ENCODE assay signal across 21 mouse cellular contexts in the genomic region with DNA sequence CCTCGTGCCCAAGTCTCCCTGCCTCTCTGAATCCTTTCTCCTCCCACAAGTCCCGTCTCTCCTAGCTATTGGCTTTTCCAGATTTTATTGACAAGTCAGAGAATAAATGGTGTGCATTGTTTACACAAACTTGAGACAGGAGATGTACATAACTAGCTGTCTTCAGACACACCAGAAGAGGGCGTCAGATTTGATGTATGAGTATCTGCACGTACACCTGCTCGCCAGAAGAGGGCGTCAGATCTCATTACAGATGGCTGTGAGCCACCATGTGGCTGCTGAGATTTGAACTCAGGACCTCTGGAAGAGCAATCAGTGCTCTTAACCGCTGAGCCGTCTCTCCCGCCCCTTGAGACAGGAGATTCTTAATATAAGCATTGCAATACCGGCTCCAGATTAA. TPM values are rescaled to one million over a fixed set of nuclear protein-coding genes. Genes with fewer than 3 reads are reported as not detected.
DNase-seq lines count a peak whose midpoint lies in the region; ATAC-seq and TF ChIP-seq lines count a peak whose summit lies in the region.
"Had no signal": no experiment of that assay in that cellular context is flagged by ENCODE, and none has a peak within 500 bp of the region (broad histone marks: within the 10 kb centered on the region; RNA-seq: fewer than 3 reads in every experiment).

No protein-coding gene starts in this region.

- H3K4me1 ChIP-seq in hindbrain, postnatal 0 days (ENCODE audit: insufficient read depth, low read length): 0 out of 2 replicates have a peak, but pooled peaks cover 4% of the 10 kb centered on the region
- peaks cover 4% of the 10 kb centered on the region for H3K4me1 ChIP-seq in hindbrain, embryonic 16.5 days (ENCODE audit: control insufficient read depth, insufficient read depth, low read depth, low read length)
- no peaks in the 10 kb centered on the region for H3K4me1 ChIP-seq in lung, embryonic 14.5 days (ENCODE audit: insufficient read depth)
- peaks cover 0 to 3% of the 10 kb centered on the region in 2 experiments; a peak in 1 of 4 replicates for H3K4me1 ChIP-seq in MEL (ENCODE audit: control insufficient read depth in 1 of 2, insufficient read depth in 2 of 2, low read length in 2 of 2)

- TF ChIP-seq CTCF in hindbrain, postnatal 0 days (IDR thresholded peaks at IDR 0.05; ENCODE audit: low read depth): peak; percentile 55
- peak; percentile 36; the same call in 1 of the 2 replicates for TF ChIP-seq CTCF in lung, embryonic 14.5 days (IDR thresholded peaks at IDR 0.05; ENCODE audit: low read depth)
- TF ChIP-seq CTCF in MEL (IDR thresholded peaks at IDR 0.05 in 2 of 3, conservative IDR thresholded peaks at IDR 0.05 in 1 of 3; ENCODE audit: control insufficient read depth in 1 of 3, insufficient read depth in 1 of 3, low read depth in 2 of 3, low read length in 3 of 3, poor library complexity in 1 of 3, severe bottlenecking in 1 of 3): peak; percentile 29 to 69 (median 29); a peak in 3 of 6 replicates

- H3K4me3 ChIP-seq in hindbrain, postnatal 0 days (ENCODE audit: low read length): no peak overlapping the region
- no peak overlapping the region for H3K4me3 ChIP-seq in hindbrain, embryonic 16.5 days (ENCODE audit: low read length)
- H3K4me3 ChIP-seq in lung, embryonic 14.5 days (ENCODE audit: low read depth, low read length): no peak overlapping the region
- H3K4me3 ChIP-seq in MEL (ENCODE audit: control insufficient read depth in 1 of 2, insufficient read depth in 1 of 2, low read depth in 2 of 2, low read length in 2 of 2): no peak overlapping the region
- H3K4me3 ChIP-seq: embryonic facial prominence, embryonic 10.5 days; forebrain, embryonic 13.5 days; heart, embryonic 15.5 days; limb, embryonic 12.5 days had no signal

- no peaks in the 10 kb centered on the region for H3K9me3 ChIP-seq in hindbrain, postnatal 0 days (ENCODE audit: low read length)
- H3K9me3 ChIP-seq in hindbrain, embryonic 16.5 days (ENCODE audit: control insufficient read depth, low read length): no peaks in the 10 kb centered on the region
- no peaks in the 10 kb centered on the region for H3K9me3 ChIP-seq in lung, embryonic 14.5 days (ENCODE audit: low read depth, low read length)
- no peaks in the 10 kb centered on the region for H3K9me3 ChIP-seq in MEL (replicated peaks; ENCODE audit: insufficient read depth, low read length)
- H3K9me3 ChIP-seq: embryonic facial prominence, embryonic 10.5 days; forebrain, embryonic 13.5 days; heart, embryonic 15.5 days; limb, embryonic 12.5 days had no signal

- no peak overlapping the region for H3K27ac ChIP-seq in hindbrain, postnatal 0 days
- H3K27ac ChIP-seq in hindbrain, embryonic 16.5 days (ENCODE audit: low read depth, low read length): no peak overlapping the region
- H3K27ac ChIP-seq in lung, embryonic 14.5 days (ENCODE audit: low read depth): no peak overlapping the region
- H3K27ac ChIP-seq in MEL (ENCODE audit: control insufficient read depth, low read depth, low read length): no peak overlapping the region
- H3K27ac ChIP-seq: embryonic facial prominence, embryonic 10.5 days; forebrain, embryonic 13.5 days; heart, embryonic 15.5 days; limb, embryonic 12.5 days had no signal

- no peak for ATAC-seq in hindbrain, postnatal 0 days
- no peak for ATAC-seq in hindbrain, embryonic 16.5 days
- ATAC-seq in lung, embryonic 14.5 days (ENCODE audit: insufficient read depth): no peak
- ATAC-seq: forebrain, embryonic 13.5 days; Patski had no signal

- no peaks in the 10 kb centered on the region for H3K27me3 ChIP-seq in hindbrain, postnatal 0 days (ENCODE audit: insufficient read depth, low read length)
- H3K27me3 ChIP-seq in hindbrain, embryonic 16.5 days (replicated peaks; ENCODE audit: control insufficient read depth, insufficient read depth, low read length): no peaks in the 10 kb centered on the region
- no peaks in the 10 kb centered on the region for H3K27me3 ChIP-seq in lung, embryonic 14.5 days (ENCODE audit: insufficient read depth, low read length)
- no peaks in the 10 kb centered on the region for H3K27me3 ChIP-seq in MEL (ENCODE audit: control insufficient read depth in 1 of 2, insufficient read depth in 2 of 2, low read length in 2 of 2)
- H3K27me3 ChIP-seq: forebrain, embryonic 13.5 days; heart, embryonic 15.5 days; limb, embryonic 12.5 days; Patski had no signal

- no peaks in the 10 kb centered on the region for H3K79me2 ChIP-seq in MEL (ENCODE audit: control insufficient read depth, insufficient read depth, low read length, poor library complexity)

- TF ChIP-seq RAD21 in MEL (IDR thresholded peaks at IDR 0.05; ENCODE audit: low read depth, low read length): no peak

- no peak for TF ChIP-seq POLR2A in MEL (IDR thresholded peaks at IDR 0.05; ENCODE audit: control insufficient read depth in 1 of 2, insufficient read depth in 1 of 2, low read depth in 1 of 2, low read length in 2 of 2, poor library complexity in 1 of 2)

- TF ChIP-seq EP300 in MEL (IDR thresholded peaks at IDR 0.05; ENCODE audit: low read depth in 1 of 2, low read length in 2 of 2): no peak

- no peaks in the 10 kb centered on the region for H3K36me3 ChIP-seq in hindbrain, postnatal 0 days (ENCODE audit: insufficient read depth, low read length)
- H3K36me3 ChIP-seq in hindbrain, embryonic 16.5 days (ENCODE audit: control insufficient read depth, insufficient read depth, low read length): no peaks in the 10 kb centered on the region
- H3K36me3 ChIP-seq in lung, embryonic 14.5 days (ENCODE audit: insufficient read depth): peaks cover 9% of the 10 kb centered on the region; the same call in 1 of the 2 replicates
- no peaks in the 10 kb centered on the region; a peak in 1 of 4 replicates for H3K36me3 ChIP-seq in MEL (ENCODE audit: control insufficient read depth in 1 of 2, insufficient read depth in 2 of 2, low read length in 2 of 2)
- H3K36me3 ChIP-seq: heart, embryonic 15.5 days had no signal

- H3K4me2 ChIP-seq in hindbrain, postnatal 0 days (ENCODE audit: low read depth, low read length): no peak overlapping the region
- no peak overlapping the region for H3K4me2 ChIP-seq in hindbrain, embryonic 16.5 days (ENCODE audit: low read length)
- H3K4me2 ChIP-seq in lung, embryonic 14.5 days: no peak overlapping the region
- H3K4me2 ChIP-seq: forebrain, embryonic 13.5 days; heart, embryonic 15.5 days; limb, embryonic 12.5 days had no signal

- WGBS in hindbrain, postnatal 0 days: 73% methylated on average over 10 of the region's 10 CpGs
- 72% methylated on average over 10 of the region's 10 CpGs for WGBS in hindbrain, embryonic 16.5 days
- 64% methylated on average over 10 of the region's 10 CpGs for WGBS in lung, embryonic 14.5 days

- H3K9ac ChIP-seq in hindbrain, postnatal 0 days (replicated peaks; ENCODE audit: low read length): no peak overlapping the region
- H3K9ac ChIP-seq in hindbrain, embryonic 16.5 days (ENCODE audit: low read depth, low read length): no peak overlapping the region
- no peak overlapping the region for H3K9ac ChIP-seq in lung, embryonic 14.5 days
- no peak overlapping the region for H3K9ac ChIP-seq in MEL (ENCODE audit: control insufficient read depth, low read depth, low read length, poor library complexity, severe bottlenecking)
- H3K9ac ChIP-seq: forebrain, embryonic 13.5 days; heart, embryonic 15.5 days; limb, embryonic 12.5 days had no signal

- no peak for DNase-seq in hindbrain, postnatal 0 days (ENCODE audit: low spot score)
- no peak for DNase-seq in lung, embryonic 14.5 days
- DNase-seq in lung, postnatal 25 days (ENCODE audit: low spot score): no peak
- peak; percentile 22 for DNase-seq in MEL (ENCODE audit: low read depth, low spot score)
- DNase-seq in Muller cell, postnatal 12 days (ENCODE audit: inconsistent ontology term): no peak
- no peak for DNase-seq in cerebellum, adult 11 months
- DNase-seq: cerebellum, adult 2 months; heart, adult 11 months; kidney, postnatal 14 days; layer of hippocampus, adult 9-11 months; lung, adult 2 months; midbrain, embryonic 14.5 days; thymus, postnatal 4 days had no signal

RNA-seq across cellular contexts. Expression of a gene that starts 7.1 kb away (rescaled TPM):
- total RNA-seq in hindbrain, postnatal 0 days (2014; rRNA removed): not detected in 2 replicates
- not detected in 2 replicates for polyA plus RNA-seq in hindbrain, postnatal 0 days (2015; fragmentation: Nextera tagmentation; extraction: Ambion mirVana)
- polyA plus RNA-seq in hindbrain, embryonic 16.5 days (2015; fragmentation: Nextera tagmentation; extraction: Ambion mirVana): not detected in 2 replicates
- 4.5 and 5.6 TPM in 2 replicates for polyA plus RNA-seq in lung, embryonic 14.5 days (2014; fragmentation: Nextera tagmentation; extraction: Ambion mirVana)
- total RNA-seq in MEL (2012; rRNA removed): 0.58 and 0.92 TPM in 2 replicates
- polyA plus RNA-seq in MEL (2012; ENCODE audit: insufficient read depth in 1 of 2, insufficient read length in 2 of 2, low read depth in 1 of 2, low replicate concordance in 2 of 2, missing spikeins in 1 of 2): 1 to 10 TPM in 1 of 2 experiments, not detected in 1; 6.6 TPM
- total RNA-seq: megakaryocyte progenitor cell, adult 5-6 weeks; neutrophil, adult 5-6 weeks had no signal
- polyA plus RNA-seq: cerebellum, adult 2 months; embryonic facial prominence, embryonic 10.5 days; forebrain, embryonic 13.5 days; limb, embryonic 12.5 days; midbrain, embryonic 14.5 days; Patski had no signal

RNA-seq across cellular contexts. Expression of a gene that starts 11.3 kb away (rescaled TPM):
- 25.8 and 33.7 TPM in 2 replicates for total RNA-seq in hindbrain, postnatal 0 days (2014; rRNA removed)
- 20.2 and 21.8 TPM in 2 replicates for polyA plus RNA-seq in hindbrain, postnatal 0 days (2015; fragmentation: Nextera tagmentation; extraction: Ambion mirVana)
- 24.8 and 26.8 TPM in 2 replicates for polyA plus RNA-seq in hindbrain, embryonic 16.5 days (2015; fragmentation: Nextera tagmentation; extraction: Ambion mirVana)
- 22.8 and 23.9 TPM in 2 replicates for polyA plus RNA-seq in lung, embryonic 14.5 days (2014; fragmentation: Nextera tagmentation; extraction: Ambion mirVana)
- total RNA-seq in MEL (2012; rRNA removed): 7.6 and 9.2 TPM in 2 replicates
- 10 to 100 TPM in 1 of 2 experiments, not detected in 1; 10.3 TPM for polyA plus RNA-seq in MEL (2012; ENCODE audit: insufficient read depth in 1 of 2, insufficient read length in 2 of 2, low read depth in 1 of 2, low replicate concordance in 2 of 2, missing spikeins in 1 of 2)

RNA-seq across cellular contexts. Expression of a gene that starts 33.3 kb away (rescaled TPM):
- total RNA-seq in hindbrain, postnatal 0 days (2014; rRNA removed): 40.6 and 41.0 TPM in 2 replicates
- 16.8 and 18.0 TPM in 2 replicates for polyA plus RNA-seq in hindbrain, postnatal 0 days (2015; fragmentation: Nextera tagmentation; extraction: Ambion mirVana)
- 19.1 and 23.9 TPM in 2 replicates for polyA plus RNA-seq in hindbrain, embryonic 16.5 days (2015; fragmentation: Nextera tagmentation; extraction: Ambion mirVana)
- 22.3 and 25.2 TPM in 2 replicates for polyA plus RNA-seq in lung, embryonic 14.5 days (2014; fragmentation: Nextera tagmentation; extraction: Ambion mirVana)
- total RNA-seq in MEL (2012; rRNA removed): 12.7 and 15.2 TPM in 2 replicates
- 100 to 1,000 TPM in 1 of 2 experiments, 10 to 100 TPM in 1; 29.2 to 167 TPM for polyA plus RNA-seq in MEL (2012; ENCODE audit: insufficient read depth in 1 of 2, insufficient read length in 2 of 2, low read depth in 1 of 2, low replicate concordance in 2 of 2, missing spikeins in 1 of 2)

RNA-seq across cellular contexts. Expression of a gene that starts 43.8 kb away (rescaled TPM):
- total RNA-seq in hindbrain, postnatal 0 days (2014; rRNA removed): 75.9 and 88.1 TPM in 2 replicates
- polyA plus RNA-seq in hindbrain, postnatal 0 days (2015; fragmentation: Nextera tagmentation; extraction: Ambion mirVana): 45.1 and 46.2 TPM in 2 replicates
- 23.0 and 44.5 TPM in 2 replicates for polyA plus RNA-seq in hindbrain, embryonic 16.5 days (2015; fragmentation: Nextera tagmentation; extraction: Ambion mirVana)
- 17.1 and 21.2 TPM in 2 replicates for polyA plus RNA-seq in lung, embryonic 14.5 days (2014; fragmentation: Nextera tagmentation; extraction: Ambion mirVana)
- 3.1 and 3.5 TPM in 2 replicates for total RNA-seq in MEL (2012; rRNA removed)
- 1 to 10 TPM in 1 of 2 experiments, not detected in 1; 5.7 TPM for polyA plus RNA-seq in MEL (2012; ENCODE audit: insufficient read depth in 1 of 2, insufficient read length in 2 of 2, low read depth in 1 of 2, low replicate concordance in 2 of 2, missing spikeins in 1 of 2)
- total RNA-seq: megakaryocyte progenitor cell, adult 5-6 weeks; neutrophil, adult 5-6 weeks had no signal
